Mouse (Mus musculus): Measurements from ENCODE around the gene Gm128. TPM values are rescaled to one million over a fixed set of nuclear protein-coding genes. Genes with fewer than 3 reads are reported as not detected.
A peak's percentile ranks its signal among the peaks of the same experiment; 100 is the strongest.

Gene Gm128
- polyA plus RNA-seq, 1 experiment from 2014 or later = 0.08 TPM

DNA sequence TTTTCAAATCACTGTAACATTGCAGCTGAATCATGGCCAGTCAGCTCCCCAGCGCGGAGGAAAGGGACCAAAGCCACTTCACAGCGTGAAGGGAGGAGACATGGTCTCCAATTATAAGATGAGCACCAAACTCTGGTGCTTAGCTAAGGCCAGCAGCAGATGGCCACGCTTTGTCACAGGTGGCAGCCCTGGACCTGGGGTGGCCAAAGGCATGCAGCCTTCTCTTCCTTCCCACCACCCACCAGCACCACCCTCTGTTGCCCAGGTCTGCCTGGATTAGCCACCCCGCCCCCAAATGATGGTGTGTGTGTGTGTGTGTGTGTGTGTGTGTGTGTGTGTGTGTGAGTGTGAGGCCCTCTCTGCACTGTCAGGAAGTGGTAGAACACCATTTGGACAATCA, 32.1 kb upstream of the Gm128 start:
- Histone ChIP-seq H3K4me2 (ENCODE audit: low read depth, low read length) (no peak overlapping the region), H3K27me3 (ENCODE audit: insufficient read depth, low read length) (no peaks in the 10 kb centered on the region), H3K4me3 (ENCODE audit: low read depth, low read length) (no peak overlapping the region), H3K9ac (replicated peaks) (no peak overlapping the region), H3K36me3 (replicated peaks; ENCODE audit: insufficient read depth, low read length) (no peaks in the 10 kb centered on the region), H3K9me3 (ENCODE audit: low read length) (no peaks in the 10 kb centered on the region), H3K4me1 (ENCODE audit: insufficient read depth) (peaks cover 16% of the 10 kb centered on the region), H3K27ac (ENCODE audit: low read depth) (no peak overlapping the region)
- no peak for TF ChIP-seq CTCF (IDR thresholded peaks at IDR 0.05; ENCODE audit: low read depth)
- TF ChIP-seq EP300 (IDR thresholded peaks at IDR 0.05; ENCODE audit: low read depth) = no peak
- 76% methylated on average over 5 of the region's 5 CpGs for WGBS (ENCODE audit: insufficient replicate concordance)
- DNase-seq (no peak), ATAC-seq (no peak)

DNA sequence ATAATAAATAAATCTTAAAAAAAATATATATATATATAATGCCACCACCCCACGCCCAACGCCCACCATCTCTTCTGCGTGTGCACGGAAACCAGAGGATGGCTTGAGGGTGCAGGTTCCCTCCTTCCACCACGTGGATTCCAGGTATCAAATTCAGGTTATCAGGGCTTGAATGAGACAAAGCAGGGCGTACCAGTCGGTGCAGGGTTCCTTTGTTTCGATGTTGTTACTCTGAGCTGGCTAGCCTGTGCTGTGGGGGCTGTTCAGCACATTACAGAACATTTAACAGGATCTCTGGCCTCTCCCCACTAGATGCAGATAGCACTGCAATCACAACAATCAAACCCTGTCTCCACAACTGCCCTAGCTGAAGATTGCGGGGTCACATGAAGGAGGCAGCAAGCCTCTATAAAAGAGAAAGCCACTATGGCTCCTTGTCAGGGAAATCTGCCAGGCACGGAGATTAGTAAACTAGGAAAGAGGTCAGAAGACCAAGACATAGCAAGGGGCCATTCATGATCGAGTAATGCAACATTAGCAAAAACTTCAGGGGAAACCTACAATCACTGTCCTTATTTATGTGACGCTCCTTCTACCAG, 29.5 kb upstream of the Gm128 start:
- whole genome bisulfite sequencing (ENCODE audit: insufficient replicate concordance) = 85% methylated on average over 12 of the region's 12 CpGs
- no peak for TF ChIP-seq CTCF (IDR thresholded peaks at IDR 0.05; ENCODE audit: low read depth)

DNA sequence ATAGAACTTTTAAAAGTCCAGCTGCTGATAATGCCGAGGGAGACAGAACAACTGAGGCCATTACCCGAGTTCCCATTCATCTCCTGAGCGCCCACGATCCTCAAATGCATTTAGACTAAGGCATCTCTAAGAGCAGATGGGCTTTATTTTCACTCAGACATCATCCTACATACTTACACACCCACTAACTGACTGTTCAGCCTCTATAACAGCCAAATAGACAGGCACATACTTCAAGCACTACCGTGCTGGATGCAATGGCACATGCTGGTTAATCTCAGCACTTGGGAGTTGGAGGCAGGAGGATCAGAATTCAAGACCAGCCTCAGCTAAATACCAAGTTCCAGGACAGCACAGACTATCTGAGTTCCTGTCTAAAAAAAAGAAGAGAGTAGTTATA, 28.4 kb upstream of the Gm128 start:
- peaks cover 6% of the 10 kb centered on the region; the same call in 1 of the 2 replicates for H3K36me3 ChIP-seq (replicated peaks; ENCODE audit: insufficient read depth, low read length)
- no peak overlapping the region for H3K27ac ChIP-seq (ENCODE audit: low read depth)
- H3K4me2 ChIP-seq (ENCODE audit: low read depth, low read length) = no peak overlapping the region
- TF ChIP-seq CTCF (IDR thresholded peaks at IDR 0.05; ENCODE audit: low read depth) (no peak), EP300 (IDR thresholded peaks at IDR 0.05; ENCODE audit: low read depth) (no peak)
- no peak for ATAC-seq
- H3K4me1 ChIP-seq (ENCODE audit: insufficient read depth) = 0 out of 2 replicates have a peak, but pooled peaks cover 6% of the 10 kb centered on the region
- no peaks in the 10 kb centered on the region for H3K9me3 ChIP-seq (ENCODE audit: low read length)
- H3K4me3 ChIP-seq (ENCODE audit: low read depth, low read length) = no peak overlapping the region
- H3K27me3 ChIP-seq (ENCODE audit: insufficient read depth, low read length) = no peaks in the 10 kb centered on the region
- DNase-seq = no peak
- 86% methylated on average over 5 of the region's 5 CpGs for WGBS (ENCODE audit: insufficient replicate concordance)
- no peak overlapping the region for H3K9ac ChIP-seq (replicated peaks)

More for the DNA sequence above, 29.5 kb upstream of the Gm128 start:
- H3K4me3 ChIP-seq (ENCODE audit: low read depth, low read length) = no peak overlapping the region
- ATAC-seq (no peak), DNase-seq (no peak)
- H3K9ac ChIP-seq (replicated peaks) = no peak overlapping the region
- H3K4me2 ChIP-seq (ENCODE audit: low read depth, low read length) = no peak overlapping the region
- peaks cover 3% of the 10 kb centered on the region; the same call in 1 of the 2 replicates for H3K36me3 ChIP-seq (replicated peaks; ENCODE audit: insufficient read depth, low read length)
- H3K9me3 ChIP-seq (ENCODE audit: low read length) = no peaks in the 10 kb centered on the region
- H3K27ac ChIP-seq (ENCODE audit: low read depth) = no peak overlapping the region
- H3K4me1 ChIP-seq (ENCODE audit: insufficient read depth) = peaks cover 11% of the 10 kb centered on the region
- H3K27me3 ChIP-seq (ENCODE audit: insufficient read depth, low read length) = no peaks in the 10 kb centered on the region

DNA sequence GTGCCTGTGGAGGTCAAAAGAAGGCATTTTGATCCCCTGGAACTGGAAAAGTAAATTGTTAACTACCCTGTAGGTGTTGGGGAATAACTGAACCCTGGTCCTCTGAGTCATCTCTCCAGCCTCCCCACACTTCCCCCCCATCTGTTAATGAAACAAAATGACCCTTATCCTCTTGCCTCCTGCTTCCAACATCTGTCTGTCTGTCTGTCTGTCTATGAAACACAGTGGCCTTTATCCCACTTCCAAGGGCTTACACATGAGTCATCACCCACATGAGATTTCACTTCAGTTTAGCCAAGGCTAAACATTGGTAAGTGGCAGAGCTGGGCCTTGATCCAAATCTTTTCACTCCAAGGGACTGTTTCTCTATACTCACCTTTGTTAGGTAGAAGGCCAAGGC, 26.5 kb upstream of the Gm128 start:
- DNase-seq = peak; percentile 25
- Histone ChIP-seq H3K27ac (ENCODE audit: low read depth) (peak overlapping the region; percentile 83), H3K27me3 (ENCODE audit: insufficient read depth, low read length) (no peaks in the 10 kb centered on the region), H3K4me2 (ENCODE audit: low read depth, low read length) (no peak overlapping the region), H3K4me3 (ENCODE audit: low read depth, low read length) (no peak overlapping the region), H3K4me1 (ENCODE audit: insufficient read depth) (0 out of 2 replicates have a peak, but pooled peaks cover 6% of the 10 kb centered on the region), H3K9ac (replicated peaks) (no peak overlapping the region), H3K9me3 (ENCODE audit: low read length) (no peaks in the 10 kb centered on the region), H3K36me3 (replicated peaks; ENCODE audit: insufficient read depth, low read length) (peaks cover 6% of the 10 kb centered on the region; the same call in 1 of the 2 replicates)
- peak; percentile 84 for ATAC-seq
- TF ChIP-seq EP300 (IDR thresholded peaks at IDR 0.05; ENCODE audit: low read depth) (peak; percentile 80), CTCF (IDR thresholded peaks at IDR 0.05; ENCODE audit: low read depth) (no peak)

DNA sequence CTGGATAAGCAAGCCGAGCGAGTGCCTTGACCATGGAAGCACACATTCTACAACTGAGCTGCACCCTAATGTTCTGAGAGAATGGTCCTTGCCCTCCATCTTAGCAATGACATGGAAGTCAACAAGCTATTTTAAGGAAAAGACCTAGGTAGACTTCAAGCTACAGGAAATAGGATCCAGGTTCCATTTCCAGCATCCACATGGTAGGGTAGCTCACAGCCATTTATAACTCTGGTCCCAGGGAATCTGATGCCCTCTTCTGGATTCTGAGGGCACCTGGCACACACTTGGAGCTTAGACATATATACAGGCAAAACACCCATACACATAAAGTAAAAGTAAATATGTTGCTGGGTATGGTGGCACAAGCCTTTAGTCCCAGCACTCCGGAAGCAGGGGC, 24.7 kb upstream of the Gm128 start:
- H3K4me3 ChIP-seq (ENCODE audit: low read depth, low read length) = no peak overlapping the region
- 0 out of 2 replicates have a peak, but pooled peaks cover 6% of the 10 kb centered on the region for H3K4me1 ChIP-seq (ENCODE audit: insufficient read depth)
- no peak overlapping the region for H3K4me2 ChIP-seq (ENCODE audit: low read depth, low read length)
- WGBS (ENCODE audit: insufficient replicate concordance) = 92% methylated on average over 3 of the region's 3 CpGs
- no peak overlapping the region for H3K27ac ChIP-seq (ENCODE audit: low read depth)
- ATAC-seq (no peak), DNase-seq (no peak)
- H3K27me3 ChIP-seq (ENCODE audit: insufficient read depth, low read length) = no peaks in the 10 kb centered on the region
- TF ChIP-seq CTCF (IDR thresholded peaks at IDR 0.05; ENCODE audit: low read depth) = no peak
- no peak for TF ChIP-seq EP300 (IDR thresholded peaks at IDR 0.05; ENCODE audit: low read depth)
- H3K9me3 ChIP-seq (ENCODE audit: low read length) = no peaks in the 10 kb centered on the region
- no peak overlapping the region for H3K9ac ChIP-seq (replicated peaks)
- peaks cover 6% of the 10 kb centered on the region for H3K36me3 ChIP-seq (replicated peaks; ENCODE audit: insufficient read depth, low read length)

DNA sequence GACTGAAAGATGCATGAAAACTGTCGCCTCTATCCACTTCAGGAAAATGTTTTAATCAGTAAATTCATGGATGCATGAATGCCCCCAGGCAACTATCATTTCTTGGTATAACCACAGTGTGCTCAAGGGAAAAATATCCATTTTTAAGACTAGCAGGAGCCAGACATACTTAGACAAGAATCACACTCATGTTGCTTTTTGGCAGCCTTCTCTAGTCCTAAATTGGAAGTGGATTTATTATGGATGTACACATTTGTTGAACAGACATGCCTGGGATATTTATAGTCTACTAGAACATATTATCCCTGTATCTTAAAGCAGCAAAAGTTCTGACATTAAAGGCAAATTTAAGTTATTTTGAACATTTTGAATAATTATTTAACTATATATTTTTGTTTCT, 23.3 kb upstream of the Gm128 start:
- Histone ChIP-seq H3K9ac (replicated peaks) (no peak overlapping the region), H3K4me2 (ENCODE audit: low read depth, low read length) (no peak overlapping the region), H3K36me3 (replicated peaks; ENCODE audit: insufficient read depth, low read length) (peaks cover 7% of the 10 kb centered on the region), H3K4me3 (ENCODE audit: low read depth, low read length) (no peak overlapping the region), H3K4me1 (ENCODE audit: insufficient read depth) (0 out of 2 replicates have a peak, but pooled peaks cover 6% of the 10 kb centered on the region), H3K27ac (ENCODE audit: low read depth) (no peak overlapping the region), H3K27me3 (ENCODE audit: insufficient read depth, low read length) (no peaks in the 10 kb centered on the region), H3K9me3 (ENCODE audit: low read length) (no peaks in the 10 kb centered on the region)
- WGBS (ENCODE audit: insufficient replicate concordance) = 70% methylated on average over 1 of the region's 1 CpGs
- ATAC-seq = no peak
- no peak for DNase-seq
- TF ChIP-seq EP300 (IDR thresholded peaks at IDR 0.05; ENCODE audit: low read depth) (no peak), CTCF (IDR thresholded peaks at IDR 0.05; ENCODE audit: low read depth) (no peak)

Data from liver, postnatal 0 days (tissue).